Mouse (Mus musculus) G1E (cell line): ENCODE measurements around the gene Prpf40b.

ENCODE experiments used
- CTCF ChIP-seq: IDR thresholded peaks from 2 replicates; pipeline ENCODE4 v1.5.1; 2012; ENCODE audit warnings: low read depth, low read length, inconsistent platforms, mixed read lengths
- GATA1 ChIP-seq: IDR thresholded peaks from 2 replicates; pipeline ENCODE4 v1.6.1; 2012; ENCODE audit warnings: borderline replicate concordance, low read length, inconsistent platforms, mixed read lengths
- GATA2 ChIP-seq: IDR thresholded peaks from 2 replicates; pipeline ENCODE4 v1.6.1; 2012; ENCODE audit warnings: low read depth, low read length, inconsistent platforms, borderline replicate concordance
- POLR2AphosphoS5 ChIP-seq: IDR thresholded peaks from 2 replicates; pipeline ENCODE4 v1.6.1; 2012; ENCODE audit warnings: low read depth, low read length, inconsistent platforms; ENCODE audit not compliant: insufficient replicate concordance
- TAL1 ChIP-seq: conservative IDR thresholded peaks from 2 replicates; pipeline ENCODE4 v1.6.1; 2012; ENCODE audit warnings: low read depth, low read length, inconsistent platforms, mixed read lengths

DNA sequence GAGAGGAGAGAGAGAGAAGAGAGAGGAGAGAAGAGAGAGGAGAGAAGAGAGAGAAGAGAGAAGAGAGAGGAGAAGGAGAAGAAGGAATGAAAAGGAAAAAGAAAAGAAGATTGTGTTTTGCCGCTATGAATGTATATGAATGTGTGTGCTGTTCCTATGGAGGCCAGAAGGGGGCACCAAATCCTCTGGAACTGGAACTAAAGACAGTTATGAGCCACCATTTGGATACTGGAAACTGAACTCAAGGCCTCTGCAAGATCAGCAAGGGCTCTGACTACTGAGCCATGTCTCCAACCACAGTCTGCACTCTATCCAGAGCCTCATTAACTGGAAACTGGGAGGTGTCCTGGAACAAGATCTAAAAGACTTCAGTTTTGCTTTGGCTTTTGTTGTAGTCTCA, 32.1 kb downstream of the Prpf40b start:
- TF ChIP-seq CTCF: peak; percentile 59
- TF ChIP-seq TAL1: no peak
- no peak for TF ChIP-seq POLR2AphosphoS5
- no peak for TF ChIP-seq GATA1
- no peak for TF ChIP-seq GATA2
